Mouse (Mus musculus) mammary gland, adult 2 months (tissue): Measurements from ENCODE around the gene 4930407I10Rik. TPM values are rescaled to one million over a fixed set of nuclear protein-coding genes. Genes with fewer than 3 reads are reported as not detected.

Experiments used
- polyA plus RNA-seq: library from polyadenylated mRNA; depleted of rRNA; stranded (reverse); fragments of >200 nt; gene quantifications from 2 replicates; pipeline ENCODE4 v1.2.3, GENCODE M21; 2012; ENCODE audit warnings: low replicate concordance; rRNA removed

Gene 4930407I10Rik
- polyA plus RNA-seq: not detected in 2 replicates

DNA sequence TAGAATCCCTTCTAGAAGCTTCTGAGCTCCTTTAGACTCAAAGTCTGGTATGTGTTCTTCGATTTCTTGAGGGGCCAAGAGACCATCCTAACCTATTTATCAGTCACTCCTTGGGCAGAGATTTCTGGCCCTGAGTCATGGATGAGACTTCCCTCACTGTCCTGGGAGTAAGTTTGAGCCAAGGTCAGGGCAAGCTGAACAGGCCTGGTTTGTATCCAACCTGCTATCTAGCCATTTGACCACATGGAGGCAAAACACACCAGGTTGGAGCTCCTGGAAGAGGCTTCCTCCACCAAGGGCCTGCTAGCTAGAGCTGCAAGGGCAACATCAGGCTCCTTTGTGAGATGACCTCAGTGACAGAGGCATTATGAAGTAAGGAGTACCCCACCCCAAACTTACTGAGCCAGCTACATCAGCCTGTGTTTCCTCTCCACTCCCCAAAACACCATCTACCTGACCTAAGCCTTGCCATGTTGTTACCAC lies at the start of gene 4930407I10Rik:
4930407I10Rik (plus strand) TSS at position 433 of the 483 bp plus-strand sequence.

DNA sequence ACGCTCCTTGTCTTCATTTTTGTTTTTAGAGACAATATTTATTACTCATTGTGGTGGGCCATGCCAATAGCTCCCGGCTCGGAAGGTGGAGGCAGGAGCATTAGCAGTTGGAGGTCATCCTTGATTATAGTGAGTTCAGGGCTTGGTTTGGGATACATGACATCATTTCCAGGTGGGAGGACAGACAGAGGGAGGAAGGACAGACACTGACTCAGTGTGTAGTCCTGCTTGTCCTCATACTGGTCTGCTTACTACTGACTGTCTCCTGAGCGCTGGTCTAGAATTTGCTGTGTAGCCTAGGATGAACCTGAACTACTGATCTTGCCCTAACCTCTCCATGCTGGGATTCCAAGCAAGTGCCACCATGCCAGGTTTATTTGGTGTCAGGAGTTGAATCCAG lies 25.2 kb upstream of the 4930407I10Rik start, which contains the start of gene Desi1:
Desi1 (minus strand) TSS at position 101 of the 400 bp plus-strand sequence.

DNA sequence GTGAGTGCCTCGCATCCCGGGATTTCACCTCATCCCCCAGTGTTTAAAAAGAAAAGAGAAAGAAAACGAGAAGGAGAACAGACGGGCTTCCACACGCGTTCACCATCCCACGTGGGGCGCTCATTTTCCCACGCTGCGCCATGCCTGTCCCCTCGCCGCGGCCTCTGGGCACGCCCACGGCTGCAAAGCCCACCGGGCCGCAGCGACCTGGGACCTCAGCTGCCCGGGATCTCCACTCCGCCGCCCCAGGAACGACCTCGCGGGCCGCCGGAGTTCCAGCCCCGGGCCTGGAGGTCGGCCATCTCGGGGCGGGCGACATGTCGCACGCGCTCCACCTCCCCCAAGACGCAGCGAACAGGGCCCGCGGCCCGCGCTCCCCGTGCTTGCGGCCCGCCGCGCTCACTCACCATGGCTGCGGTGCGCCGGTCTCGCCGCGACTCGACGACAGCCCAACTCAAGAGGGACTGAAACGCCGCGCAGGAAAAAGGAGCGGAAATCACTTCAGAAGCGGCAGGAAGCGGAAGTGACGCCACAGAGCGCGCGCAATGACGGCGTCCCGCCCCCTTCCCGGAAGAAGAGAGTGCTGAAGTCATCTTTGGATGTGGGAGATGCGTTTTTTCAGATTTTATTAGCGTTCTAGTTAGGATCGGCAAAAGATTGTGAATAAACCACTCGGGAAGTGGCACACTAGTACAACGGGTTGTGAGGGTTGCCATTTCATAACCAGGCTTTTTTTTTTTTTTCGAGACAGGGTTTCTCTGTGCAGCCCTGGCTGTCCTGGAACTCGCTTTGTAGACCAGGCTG lies 11.7 kb upstream of the 4930407I10Rik start, which contains the start of gene Snu13:
Snu13 (minus strand) TSS at position 519 of the 804 bp plus-strand sequence.

DNA sequence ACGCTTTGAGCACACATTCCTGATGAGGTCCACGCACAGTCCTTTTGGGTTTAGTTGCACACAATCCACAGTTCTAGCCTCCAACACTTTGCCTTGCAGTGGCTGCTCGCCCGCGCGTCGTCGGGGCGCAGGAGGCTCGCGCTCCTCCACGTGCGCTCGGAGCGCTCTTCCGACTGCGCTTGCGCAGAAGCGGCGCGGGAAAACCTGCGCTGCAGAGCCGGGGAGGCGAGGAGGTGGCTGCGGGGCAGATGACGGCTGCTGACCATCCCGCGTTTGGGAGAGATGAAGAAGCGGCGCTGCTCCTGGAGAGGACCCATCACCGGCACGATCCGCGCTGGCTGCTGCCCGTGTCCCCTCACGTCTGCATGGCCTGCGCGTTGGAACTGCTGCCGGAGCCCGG lies 10.9 kb downstream of the 4930407I10Rik start, which contains the start of gene Mei1:
Mei1 (plus strand) TSS at position 99 of the 400 bp plus-strand sequence.

Other genes with a start within 250 kb of the 4930407I10Rik start
- gene Tob2, start 200.4 kb upstream of the 4930407I10Rik start, polyA plus RNA-seq: 40.9 and 55.8 TPM in 2 replicates
- gene Phf5a, start 187.2 kb upstream of the 4930407I10Rik start, polyA plus RNA-seq: 22.5 and 46.1 TPM in 2 replicates
- gene Aco2, start 186.8 kb upstream of the 4930407I10Rik start, polyA plus RNA-seq: 435 and 1,022 TPM in 2 replicates
- 11.1 and 17.7 TPM in 2 replicates for gene Polr3h, start 132.9 kb upstream of the 4930407I10Rik start, polyA plus RNA-seq
- 5.1 and 6.6 TPM in 2 replicates for gene Csdc2, start 122.4 kb upstream of the 4930407I10Rik start, polyA plus RNA-seq
- gene Pmm1, start 98.2 kb upstream of the 4930407I10Rik start, polyA plus RNA-seq: 108 and 121 TPM in 2 replicates
- not detected in 2 replicates for gene 1700029P11Rik, start 78.6 kb upstream of the 4930407I10Rik start, polyA plus RNA-seq
- gene Xrcc6, start 71.3 kb upstream of the 4930407I10Rik start, polyA plus RNA-seq: 17.4 and 31.6 TPM in 2 replicates
- gene Desi1, start 25.3 kb upstream of the 4930407I10Rik start, polyA plus RNA-seq: 37.3 and 44.9 TPM in 2 replicates
- gene Snu13, start 11.6 kb upstream of the 4930407I10Rik start, polyA plus RNA-seq: 53.7 and 64.9 TPM in 2 replicates
- 0.04 TPM in 1 of 2 replicates, not detected in the other for gene Mei1, start 10.8 kb downstream of the 4930407I10Rik start, polyA plus RNA-seq
- 10.5 and 12.5 TPM in 2 replicates for gene Ccdc134, start 68.8 kb downstream of the 4930407I10Rik start, polyA plus RNA-seq
- 145 and 311 TPM in 2 replicates for gene Srebf2, start 88.0 kb downstream of the 4930407I10Rik start, polyA plus RNA-seq
- gene Shisa8, start 153.7 kb downstream of the 4930407I10Rik start, polyA plus RNA-seq: 1.4 and 7.0 TPM in 2 replicates
- gene Tnfrsf13c, start 165.2 kb downstream of the 4930407I10Rik start, polyA plus RNA-seq: 23.3 and 82.5 TPM in 2 replicates
- gene Cenpm, start 185.6 kb downstream of the 4930407I10Rik start, polyA plus RNA-seq: 3.3 and 9.3 TPM in 2 replicates
- 0.16 TPM in 1 of 2 replicates, not detected in the other for gene 1500009C09Rik, start 193.2 kb downstream of the 4930407I10Rik start, polyA plus RNA-seq
- 2.9 and 3.2 TPM in 2 replicates for gene Sept3, start 215.7 kb downstream of the 4930407I10Rik start, polyA plus RNA-seq
- not detected in 2 replicates for gene Wbp2nl, start 239.8 kb downstream of the 4930407I10Rik start, polyA plus RNA-seq